Mouse (Mus musculus) forebrain, embryonic 14.5 days (tissue): Measurements from ENCODE around the gene Pard6a. TPM values are rescaled to one million over a fixed set of nuclear protein-coding genes. Genes with fewer than 3 reads are reported as not detected.

Experiments used
- ATAC-seq: fragments of 200-750 bp; cut with Nextera tagmentation; 2 replicates; pipeline ENCODE4 v1.8.0; 2017; ENCODE audit warnings: mild to moderate bottlenecking, moderate library complexity
- DNase-seq: peaks from one replicate; pipeline ENCODE4 v3.0.0-alpha.2; 2015; ENCODE audit warnings: low spot score
- H3K27ac ChIP-seq: fragments of 300-500 bp; sonication (generic); 2 replicates; pipeline ENCODE4 v1.5.1; 2014; ENCODE audit warnings: low read depth, mild to moderate bottlenecking, control low read depth, low read length, moderate library complexity
- H3K27me3 ChIP-seq: fragments of 300-500 bp; sonication (generic); replicated peaks from 2 replicates; pipeline ENCODE4 v1.6.1; 2014; ENCODE audit warnings: low read length, control low read depth, mixed read lengths; ENCODE audit not compliant: control insufficient read depth, insufficient read depth
- H3K36me3 ChIP-seq: fragments of 300-500 bp; sonication (generic); 2 replicates; pipeline ENCODE4 v1.6.1; 2014; ENCODE audit warnings: low read length, control low read depth; ENCODE audit not compliant: control insufficient read depth, insufficient read depth
- H3K4me1 ChIP-seq: fragments of 300-500 bp; sonication (generic); 2 replicates; pipeline ENCODE4 v1.6.1; 2014; ENCODE audit warnings: antibody characterized with exemption, low read length, control low read depth; ENCODE audit not compliant: control insufficient read depth, insufficient read depth
- H3K4me2 ChIP-seq: fragments of 300-500 bp; sonication (generic); 2 replicates; pipeline ENCODE4 v1.6.1; 2014; ENCODE audit warnings: mild to moderate bottlenecking, control low read depth, low read length
- H3K4me3 ChIP-seq: fragments of 300-500 bp; sonication (generic); 2 replicates; pipeline ENCODE4 v1.5.1; 2014; ENCODE audit warnings: low read depth, low read length, control low read depth
- H3K9ac ChIP-seq: fragments of 300-500 bp; sonication (generic); 2 replicates; pipeline ENCODE4 v1.6.1; 2014; ENCODE audit warnings: mild to moderate bottlenecking, low read length, control low read depth, moderate library complexity
- H3K9me3 ChIP-seq: fragments of 300-500 bp; sonication (generic); replicated peaks from 2 replicates; pipeline ENCODE4 v1.6.1; 2016; ENCODE audit warnings: low read length, control low read depth, mixed read lengths; ENCODE audit not compliant: control insufficient read depth
- WGBS: fragments of 180-500 bp; shearing (Covaris S2); extraction: QIAGEN DNeasy Blood & Tissue Kit; methylation state at CpG from one replicate; pipeline ENCODE4 v1.1.7; 2014; 5-methylcytosine and 5-hydroxymethylcytosine counted together
- polyA plus RNA-seq: library from polyadenylated mRNA; unstranded; fragments of >200 nt; fragmentation: Nextera tagmentation; extraction: Ambion mirVana; gene quantifications from 2 replicates; pipeline ENCODE4 v1.2.1, GENCODE M21; 2014

Pard6a gene
- polyA plus RNA-seq, 1 experiment from 2014 or later, result 48.1 TPM

DNA sequence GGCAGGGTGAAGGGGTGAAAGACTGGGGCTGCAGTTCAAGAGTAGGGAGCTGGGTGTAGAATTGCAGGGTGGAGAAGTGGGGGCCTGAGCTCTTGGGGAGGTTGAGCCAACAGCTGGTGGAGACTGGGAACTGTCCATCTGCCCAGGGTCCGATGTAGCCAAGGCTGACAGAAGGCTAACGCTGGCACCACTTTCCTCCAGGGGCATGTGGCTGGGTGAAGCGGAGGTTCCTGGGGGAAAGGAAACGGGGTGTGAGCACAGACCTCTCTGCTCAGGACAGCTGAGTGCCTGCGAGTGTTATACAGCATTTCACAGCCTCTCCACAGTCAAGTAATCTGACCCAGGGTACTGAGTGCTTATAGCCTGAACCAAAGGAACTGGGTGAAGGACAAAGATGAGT lies 2.2 kb upstream of the Pard6a start:
- Histone ChIP-seq H3K4me1 (peaks cover 19% of the 10 kb centered on the region), H3K9me3 (no peaks in the 10 kb centered on the region), H3K27ac (no peak overlapping the region), H3K9ac (no peak overlapping the region), H3K27me3 (no peaks in the 10 kb centered on the region), H3K36me3 (peaks cover 50% of the 10 kb centered on the region), H3K4me3 (no peak overlapping the region), H3K4me2 (no peak overlapping the region)
- DNase-seq, result no peak
- WGBS, result 90% methylated on average over 5 of the region's 5 CpGs
- no peak for ATAC-seq

- no peak overlapping the region for H3K27ac ChIP-seq
- peak overlapping the region; percentile 76 for H3K9ac ChIP-seq
- ATAC-seq (no peak), DNase-seq (no peak)
- H3K4me1 ChIP-seq, result peaks cover 13% of the 10 kb centered on the region
- WGBS, result 90% methylated on average over 11 of the region's 11 CpGs
- H3K4me2 ChIP-seq, result peak overlapping the region; percentile 97
- H3K27me3 ChIP-seq, result no peaks in the 10 kb centered on the region
- H3K9me3 ChIP-seq, result no peaks in the 10 kb centered on the region
- H3K36me3 ChIP-seq, result peaks cover 56% of the 10 kb centered on the region
- peak overlapping the region; percentile 65 for H3K4me3 ChIP-seq
Observed at GRCm38 (mm10) chr8:105699488-105700215, 1.3 kb upstream of the Pard6a start.

DNA sequence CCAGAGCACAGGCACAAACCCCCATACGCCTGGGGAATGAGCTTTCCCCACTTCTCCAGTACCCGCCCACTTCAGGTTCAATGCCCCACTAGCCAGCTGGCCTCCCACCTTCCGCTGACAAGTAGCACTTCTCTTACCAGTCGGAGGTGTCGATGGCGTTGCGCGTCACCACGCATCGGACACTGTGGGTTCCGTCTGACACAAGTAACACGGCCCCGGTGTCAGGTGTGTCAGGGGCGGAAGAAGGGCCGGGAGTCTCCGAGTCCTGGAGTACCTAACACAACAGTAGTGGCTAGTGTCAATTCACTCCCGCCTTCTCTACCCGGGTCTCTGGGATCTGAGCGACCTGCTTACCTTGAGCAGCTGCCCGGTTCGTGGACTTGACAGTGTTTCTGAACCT lies 382 bp upstream of the Pard6a start:
- H3K36me3 ChIP-seq, result peaks cover 56% of the 10 kb centered on the region
- no peak for DNase-seq
- peak overlapping the region; percentile 89; the same call in 1 of the 2 replicates for H3K27ac ChIP-seq
- peak overlapping the region; percentile 76 for H3K9ac ChIP-seq
- peaks cover 13% of the 10 kb centered on the region for H3K4me1 ChIP-seq
- ATAC-seq, result peak; percentile 56
- H3K9me3 ChIP-seq, result no peaks in the 10 kb centered on the region
- 0% methylated on average over 21 of the region's 21 CpGs for WGBS
- peak overlapping the region; percentile 97 for H3K4me2 ChIP-seq
- H3K27me3 ChIP-seq, result no peaks in the 10 kb centered on the region
- peak overlapping the region; percentile 65 for H3K4me3 ChIP-seq

- Histone ChIP-seq H3K4me1 (peaks cover 15% of the 10 kb centered on the region), H3K9ac (peak overlapping the region; percentile 76), H3K36me3 (peaks cover 42% of the 10 kb centered on the region), H3K27ac (peak overlapping the region; percentile 89), H3K27me3 (no peaks in the 10 kb centered on the region), H3K9me3 (no peaks in the 10 kb centered on the region), H3K4me3 (peak overlapping the region; percentile 65), H3K4me2 (peak overlapping the region; percentile 97)
- 30% methylated on average over 18 of the region's 18 CpGs for WGBS
- no peak for DNase-seq
- ATAC-seq, result peak; percentile 6; the same call in 1 of the 2 replicates
Observed at GRCm38 (mm10) chr8:105702001-105702401, 1.1 kb downstream of the Pard6a start.

DNA sequence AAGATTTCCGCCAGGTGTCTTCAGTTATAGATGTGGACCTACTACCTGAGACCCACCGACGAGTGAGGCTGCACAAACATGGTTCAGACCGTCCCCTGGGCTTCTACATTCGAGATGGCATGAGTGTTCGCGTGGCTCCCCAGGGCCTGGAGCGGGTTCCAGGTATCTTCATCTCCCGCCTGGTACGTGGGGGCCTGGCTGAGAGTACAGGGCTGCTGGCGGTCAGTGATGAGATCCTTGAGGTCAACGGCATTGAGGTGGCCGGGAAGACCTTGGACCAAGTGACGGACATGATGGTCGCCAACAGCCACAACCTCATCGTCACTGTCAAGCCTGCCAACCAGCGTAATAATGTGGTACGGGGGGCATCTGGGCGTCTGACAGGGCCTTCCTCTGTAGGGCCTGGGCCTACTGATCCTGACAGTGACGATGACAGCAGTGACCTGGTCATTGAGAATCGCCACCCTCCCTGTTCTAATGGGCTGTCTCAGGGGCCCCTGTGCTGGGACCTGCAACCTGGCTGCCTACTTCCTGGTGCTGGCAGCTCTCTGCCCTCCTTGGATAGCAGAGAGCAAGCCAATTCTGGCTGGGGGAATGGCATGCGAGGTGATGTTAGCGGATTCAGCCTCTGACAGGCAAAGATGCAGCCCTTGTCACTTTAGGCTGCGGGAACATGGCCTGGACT lies 1.9 kb downstream of the Pard6a start:
- Histone ChIP-seq H3K36me3 (peaks cover 33% of the 10 kb centered on the region), H3K9ac (no peak overlapping the region), H3K4me3 (no peak overlapping the region), H3K27me3 (no peaks in the 10 kb centered on the region), H3K4me1 (peaks cover 21% of the 10 kb centered on the region), H3K4me2 (no peak overlapping the region), H3K27ac (no peak overlapping the region), H3K9me3 (no peaks in the 10 kb centered on the region)
- DNase-seq, result no peak
- WGBS, result 93% methylated on average over 24 of the region's 24 CpGs
- no peak for ATAC-seq

DNA sequence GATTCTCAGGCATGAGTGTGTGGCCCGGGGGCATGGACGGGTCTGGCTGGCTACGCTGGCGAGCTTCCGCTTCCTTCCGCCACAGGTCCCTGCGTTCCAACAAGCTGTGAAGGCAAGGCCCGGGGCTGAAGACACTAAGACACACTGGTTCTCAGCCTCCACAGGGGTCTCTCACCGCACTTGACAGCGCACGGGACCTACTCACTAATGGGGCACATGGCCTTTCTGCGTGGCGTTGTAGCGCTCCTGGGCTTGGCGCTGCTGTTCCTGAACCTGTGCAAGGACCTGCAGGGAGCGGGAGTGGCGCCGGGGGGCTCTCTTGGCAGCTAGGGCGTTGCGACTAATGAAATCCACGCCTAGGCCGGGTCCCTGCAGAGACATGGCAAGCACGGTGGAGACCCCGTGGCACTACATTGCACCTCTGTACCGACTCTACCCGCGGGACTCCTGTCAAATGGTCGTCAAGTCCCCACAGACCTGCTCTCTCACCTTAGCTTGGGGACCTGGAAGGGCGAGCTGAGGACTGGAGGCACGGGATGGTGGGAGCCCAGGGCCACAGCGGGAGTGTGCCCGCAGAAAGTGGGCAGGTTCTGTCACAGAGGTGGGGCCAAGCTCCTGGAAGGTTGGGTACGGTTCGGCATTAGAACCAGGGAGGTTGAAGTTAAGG lies 3.3 kb downstream of the Pard6a start:
- Histone ChIP-seq H3K27me3 (no peaks in the 10 kb centered on the region), H3K27ac (no peak overlapping the region), H3K4me2 (no peak overlapping the region), H3K9ac (no peak overlapping the region), H3K4me3 (no peak overlapping the region), H3K9me3 (no peaks in the 10 kb centered on the region), H3K4me1 (peaks cover 21% of the 10 kb centered on the region), H3K36me3 (peaks cover 22% of the 10 kb centered on the region)
- 94% methylated on average over 34 of the region's 34 CpGs for WGBS
- no peak for ATAC-seq
- no peak for DNase-seq

- Histone ChIP-seq H3K27ac (no peak overlapping the region), H3K4me3 (no peak overlapping the region), H3K9me3 (no peaks in the 10 kb centered on the region), H3K4me2 (no peak overlapping the region), H3K4me1 (peaks cover 17% of the 10 kb centered on the region), H3K36me3 (peaks cover 19% of the 10 kb centered on the region), H3K9ac (no peak overlapping the region), H3K27me3 (no peaks in the 10 kb centered on the region)
- no peak for DNase-seq
- WGBS, result 91% methylated on average over 6 of the region's 6 CpGs
- no peak for ATAC-seq
Observed at GRCm38 (mm10) chr8:105704955-105705354, 4.0 kb downstream of the Pard6a start.

GRCm38 (mm10) chr8:105706426-105706825 lies 5.5 kb downstream of the Pard6a start:
- 75% methylated on average over 12 of the region's 12 CpGs for WGBS
- Histone ChIP-seq H3K4me2 (peak overlapping the region; percentile 89), H3K4me3 (peak overlapping the region; percentile 59; the same call in 1 of the 2 replicates), H3K4me1 (peaks cover 13% of the 10 kb centered on the region), H3K9me3 (no peaks in the 10 kb centered on the region), H3K9ac (peak overlapping the region; percentile 73; the same call in 1 of the 2 replicates), H3K27ac (no peak overlapping the region), H3K36me3 (peaks cover 19% of the 10 kb centered on the region), H3K27me3 (no peaks in the 10 kb centered on the region)
- no peak for ATAC-seq
- no peak for DNase-seq
